Mouse (Mus musculus) midbrain, embryonic 12.5 days (tissue): ENCODE measurements at regions not wholly inside any gene's neighbourhood (a gene's known extent, or its start where the extent isn't known, plus 50 kb on each side); places are given as distances from the start of the nearest gene placed in this dataset.

Source experiments
- ATAC-seq: fragments of 200-750 bp; cut with Nextera tagmentation; 2 replicates; pipeline ENCODE4 v1.8.0; 2017; ENCODE audit warnings: low read depth, moderate TSS enrichment, moderate library complexity; ENCODE audit not compliant: low FRiP score
- H3K27ac ChIP-seq: fragments of 300-500 bp; sonication (generic); replicated peaks from 2 replicates; pipeline ENCODE4 v1.5.1; 2016; ENCODE audit warnings: mild to moderate bottlenecking
- H3K27me3 ChIP-seq: fragments of 300-500 bp; sonication (generic); 2 replicates; pipeline ENCODE4 v1.6.1; 2016; ENCODE audit warnings: mild to moderate bottlenecking
- H3K36me3 ChIP-seq: fragments of 300-500 bp; sonication (generic); 2 replicates; pipeline ENCODE4 v1.6.1; 2016
- H3K4me1 ChIP-seq: fragments of 300-500 bp; sonication (generic); 2 replicates; pipeline ENCODE4 v1.6.1; 2016
- H3K4me2 ChIP-seq: fragments of 300-500 bp; sonication (generic); replicated peaks from 2 replicates; pipeline ENCODE4 v1.6.1; 2016; ENCODE audit warnings: mild to moderate bottlenecking, moderate library complexity
- H3K4me3 ChIP-seq: fragments of 300-500 bp; sonication (generic); 2 replicates; pipeline ENCODE4 v1.5.1; 2016; ENCODE audit warnings: mild to moderate bottlenecking
- H3K9ac ChIP-seq: fragments of 300-500 bp; sonication (generic); replicated peaks from 2 replicates; pipeline ENCODE4 v1.6.1; 2016; ENCODE audit warnings: mild to moderate bottlenecking, moderate library complexity
- H3K9me3 ChIP-seq: fragments of 300-500 bp; sonication (generic); 2 replicates; pipeline ENCODE4 v1.6.1; 2016; ENCODE audit warnings: mild to moderate bottlenecking
- WGBS: fragments of 180-500 bp; shearing (Covaris S2); methylation state at CpG from one replicate; pipeline ENCODE4 v1.1.7; 2016; 5-methylcytosine and 5-hydroxymethylcytosine counted together

DNA sequence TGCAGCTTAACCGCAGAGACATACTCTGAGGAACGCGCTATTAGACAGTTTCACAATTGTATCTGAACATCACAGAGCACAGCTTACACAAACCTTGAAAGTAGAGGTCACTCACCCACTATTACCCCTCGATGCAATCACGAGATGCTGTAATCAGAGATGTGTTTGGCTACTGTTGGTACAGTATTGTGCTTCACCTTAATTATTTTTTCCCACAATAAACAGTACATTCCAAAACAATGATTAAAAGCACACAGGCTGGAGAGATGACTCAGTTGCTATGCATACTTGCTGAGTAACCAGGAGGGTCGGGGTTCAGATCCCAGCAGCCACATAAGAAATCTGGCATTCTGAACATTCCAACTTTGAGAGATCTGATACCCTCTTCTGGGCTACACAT lies 71.8 kb upstream of the Ralgps2 start:
- H3K9ac ChIP-seq = no peak overlapping the region
- H3K27ac ChIP-seq = no peak overlapping the region
- H3K36me3 ChIP-seq = no peaks in the 10 kb centered on the region
- no peak overlapping the region for H3K4me2 ChIP-seq
- ATAC-seq = no peak
- 90% methylated on average over 6 of the region's 6 CpGs for WGBS
- H3K27me3 ChIP-seq = no peaks in the 10 kb centered on the region
- no peaks in the 10 kb centered on the region for H3K9me3 ChIP-seq
- no peak overlapping the region for H3K4me3 ChIP-seq
- H3K4me1 ChIP-seq = no peaks in the 10 kb centered on the region

DNA sequence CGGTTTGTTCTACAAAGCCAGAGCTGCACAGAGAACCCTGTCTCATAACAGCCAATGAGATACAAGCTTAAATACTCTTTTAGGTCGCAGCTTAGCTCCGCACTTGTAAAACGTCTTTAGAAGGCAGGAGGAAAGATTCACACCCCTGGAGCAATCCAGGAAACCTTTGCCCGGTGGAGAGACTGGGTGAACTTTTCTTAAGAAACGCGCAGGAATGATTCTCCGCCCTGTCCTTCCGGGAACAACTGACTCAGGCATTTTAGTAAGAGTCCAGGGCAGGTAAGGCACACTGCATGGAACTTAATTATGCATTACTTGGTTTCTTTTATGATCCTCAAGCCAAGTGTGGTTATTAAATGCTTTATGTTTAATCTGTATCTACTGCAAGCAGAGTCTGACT lies 70.0 kb upstream of the Ralgps2 start:
- WGBS = 78% methylated on average over 9 of the region's 9 CpGs
- no peaks in the 10 kb centered on the region for H3K36me3 ChIP-seq
- H3K4me2 ChIP-seq = no peak overlapping the region
- H3K9ac ChIP-seq = no peak overlapping the region
- H3K9me3 ChIP-seq = no peaks in the 10 kb centered on the region
- H3K27ac ChIP-seq = no peak overlapping the region
- H3K4me3 ChIP-seq = no peak overlapping the region
- H3K4me1 ChIP-seq = 0 out of 2 replicates have a peak, but pooled peaks cover 2% of the 10 kb centered on the region
- H3K27me3 ChIP-seq = no peaks in the 10 kb centered on the region
- ATAC-seq = no peak

GRCm38 (mm10) chr1:157007891-157008730 lies 68.7 kb upstream of the Ralgps2 start:
- Histone ChIP-seq H3K9me3 (no peaks in the 10 kb centered on the region), H3K4me3 (no peak overlapping the region), H3K27ac (no peak overlapping the region), H3K36me3 (no peaks in the 10 kb centered on the region), H3K27me3 (no peaks in the 10 kb centered on the region), H3K4me2 (no peak overlapping the region), H3K4me1 (0 out of 2 replicates have a peak, but pooled peaks cover 2% of the 10 kb centered on the region), H3K9ac (no peak overlapping the region)
- WGBS = 87% methylated on average over 4 of the region's 4 CpGs
- ATAC-seq = no peak

DNA sequence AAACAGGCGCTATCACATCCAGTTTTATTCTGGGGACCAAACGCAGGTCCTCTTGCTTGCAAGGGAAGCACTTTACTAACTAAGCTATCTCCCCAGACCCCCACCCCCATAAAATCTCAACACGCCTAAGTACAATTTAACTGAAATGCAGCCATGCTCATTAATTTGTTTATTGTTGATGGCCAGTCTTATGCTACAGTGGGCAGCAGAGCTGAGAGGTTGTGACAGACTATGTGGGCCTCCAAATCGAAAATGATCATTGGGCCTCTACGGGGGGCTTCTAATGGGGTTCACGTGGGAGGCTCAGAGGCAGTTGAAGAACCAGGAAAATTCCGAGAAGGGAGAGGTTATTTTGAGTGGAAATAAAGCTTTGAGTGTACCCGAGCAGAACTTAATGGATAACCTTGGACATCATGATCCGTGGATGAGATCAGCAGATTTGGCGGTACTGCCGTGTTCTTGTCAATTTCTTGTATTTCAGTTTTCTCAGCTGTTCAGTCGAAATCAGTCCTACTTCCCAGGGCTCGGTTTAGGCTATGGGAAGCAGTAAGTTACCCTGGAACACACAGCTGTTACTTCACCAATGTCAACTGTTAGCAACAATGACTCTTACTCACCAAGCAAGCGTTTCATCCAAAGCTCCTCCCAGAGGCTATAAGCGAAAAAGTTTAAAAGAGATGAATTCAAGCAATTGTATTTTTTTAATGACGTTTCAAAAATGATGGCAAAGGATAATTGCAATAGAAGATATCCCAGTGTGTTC lies 65.1 kb upstream of the Ralgps2 start:
- no peak overlapping the region for H3K4me2 ChIP-seq
- no peak overlapping the region for H3K4me3 ChIP-seq
- WGBS = 90% methylated on average over 16 of the region's 16 CpGs
- no peaks in the 10 kb centered on the region for H3K9me3 ChIP-seq
- no peak overlapping the region for H3K9ac ChIP-seq
- H3K36me3 ChIP-seq = no peaks in the 10 kb centered on the region
- H3K4me1 ChIP-seq = peaks cover 13% of the 10 kb centered on the region
- H3K27ac ChIP-seq = no peak overlapping the region
- no peak for ATAC-seq
- H3K27me3 ChIP-seq = no peaks in the 10 kb centered on the region

DNA sequence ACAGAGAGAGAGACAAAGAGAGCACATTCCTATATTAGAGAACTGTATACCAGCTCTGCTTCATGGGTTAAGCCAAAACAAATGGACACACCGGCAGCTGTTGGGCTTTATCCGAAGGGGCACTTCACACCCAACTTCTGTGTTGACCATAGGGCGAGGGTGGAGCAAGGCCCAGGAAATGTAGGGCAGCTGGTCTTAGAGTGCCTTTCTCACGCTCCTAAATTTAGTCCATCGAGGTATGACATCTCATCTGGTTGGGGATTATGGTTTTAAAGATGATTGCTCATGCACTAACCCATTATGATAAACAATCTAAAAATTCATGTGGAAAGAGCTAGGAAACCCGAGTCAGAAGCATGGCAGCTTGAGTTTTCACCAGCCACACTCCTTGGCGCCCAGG lies 63.6 kb upstream of the Ralgps2 start:
- Histone ChIP-seq H3K4me3 (no peak overlapping the region), H3K36me3 (no peaks in the 10 kb centered on the region), H3K27ac (no peak overlapping the region), H3K9me3 (no peaks in the 10 kb centered on the region), H3K9ac (no peak overlapping the region), H3K4me1 (peaks cover 25% of the 10 kb centered on the region), H3K4me2 (no peak overlapping the region), H3K27me3 (no peaks in the 10 kb centered on the region)
- 87% methylated on average over 7 of the region's 7 CpGs for WGBS
- no peak for ATAC-seq

- H3K9ac ChIP-seq = no peak overlapping the region
- no peaks in the 10 kb centered on the region for H3K27me3 ChIP-seq
- no peak overlapping the region for H3K4me2 ChIP-seq
- H3K36me3 ChIP-seq = no peaks in the 10 kb centered on the region
- 91% methylated on average over 2 of the region's 2 CpGs for WGBS
- H3K4me1 ChIP-seq = peaks cover 33% of the 10 kb centered on the region
- no peaks in the 10 kb centered on the region for H3K9me3 ChIP-seq
- no peak overlapping the region for H3K4me3 ChIP-seq
- ATAC-seq = no peak
- H3K27ac ChIP-seq = no peak overlapping the region
Measured at GRCm38 (mm10) chr1:157002258-157002657, 62.8 kb upstream of the Ralgps2 start.

DNA sequence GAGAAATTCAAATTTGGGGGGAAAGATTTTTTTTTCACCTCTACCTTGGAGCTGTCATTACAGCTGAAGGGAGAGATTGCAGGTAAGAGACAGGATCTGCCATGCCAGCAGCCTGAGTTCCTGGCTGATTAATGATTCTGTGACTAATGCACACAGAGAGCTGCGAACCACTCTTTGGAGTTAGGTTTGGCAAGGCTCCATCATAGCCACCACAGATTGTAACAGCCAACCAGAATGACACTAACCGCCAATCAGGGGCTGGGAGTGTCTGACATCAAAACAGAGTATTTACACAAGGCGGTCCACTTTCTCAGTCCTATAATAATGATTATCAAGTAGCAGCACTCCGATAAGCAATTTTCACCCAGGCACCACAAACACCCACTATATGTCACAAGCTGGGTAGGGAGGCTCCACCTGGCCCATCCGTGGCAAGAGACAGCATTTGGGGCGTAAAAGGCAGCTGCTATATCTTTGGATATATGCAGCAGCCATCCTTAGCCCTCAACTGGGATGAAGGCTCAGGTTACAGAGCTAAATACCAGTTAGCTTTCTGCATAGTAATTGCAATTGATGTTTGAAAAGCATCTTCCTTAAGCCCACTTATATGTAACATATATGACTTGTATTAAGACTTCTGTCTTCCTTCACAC lies 61.7 kb upstream of the Ralgps2 start:
- no peaks in the 10 kb centered on the region for H3K27me3 ChIP-seq
- ATAC-seq = no peak
- no peak overlapping the region for H3K4me2 ChIP-seq
- no peak overlapping the region for H3K4me3 ChIP-seq
- peaks cover 42% of the 10 kb centered on the region for H3K4me1 ChIP-seq
- WGBS = 84% methylated on average over 6 of the region's 6 CpGs
- no peak overlapping the region for H3K27ac ChIP-seq
- no peaks in the 10 kb centered on the region for H3K36me3 ChIP-seq
- no peak overlapping the region for H3K9ac ChIP-seq
- H3K9me3 ChIP-seq = no peaks in the 10 kb centered on the region

- no peak overlapping the region for H3K27ac ChIP-seq
- no peak for ATAC-seq
- no peak overlapping the region for H3K4me2 ChIP-seq
- H3K27me3 ChIP-seq = no peaks in the 10 kb centered on the region
- no peak overlapping the region for H3K4me3 ChIP-seq
- no peak overlapping the region for H3K9ac ChIP-seq
- no peaks in the 10 kb centered on the region for H3K9me3 ChIP-seq
- peaks cover 39% of the 10 kb centered on the region for H3K4me1 ChIP-seq
- 53% methylated on average over 8 of the region's 8 CpGs for WGBS
- no peaks in the 10 kb centered on the region for H3K36me3 ChIP-seq
Measured at GRCm38 (mm10) chr1:156999947-157000346, 60.5 kb upstream of the Ralgps2 start.

GRCm38 (mm10) chr1:156999272-156999671 lies 59.8 kb upstream of the Ralgps2 start:
- H3K4me1 ChIP-seq = peaks cover 39% of the 10 kb centered on the region
- no peak for ATAC-seq
- H3K27ac ChIP-seq = 0 out of 2 replicates have a peak overlapping the region, but pooled peaks have one; percentile 78
- H3K9me3 ChIP-seq = no peaks in the 10 kb centered on the region
- no peak overlapping the region for H3K4me3 ChIP-seq
- no peak overlapping the region for H3K9ac ChIP-seq
- H3K27me3 ChIP-seq = no peaks in the 10 kb centered on the region
- 87% methylated on average over 8 of the region's 8 CpGs for WGBS
- H3K36me3 ChIP-seq = no peaks in the 10 kb centered on the region
- H3K4me2 ChIP-seq = no peak overlapping the region

DNA sequence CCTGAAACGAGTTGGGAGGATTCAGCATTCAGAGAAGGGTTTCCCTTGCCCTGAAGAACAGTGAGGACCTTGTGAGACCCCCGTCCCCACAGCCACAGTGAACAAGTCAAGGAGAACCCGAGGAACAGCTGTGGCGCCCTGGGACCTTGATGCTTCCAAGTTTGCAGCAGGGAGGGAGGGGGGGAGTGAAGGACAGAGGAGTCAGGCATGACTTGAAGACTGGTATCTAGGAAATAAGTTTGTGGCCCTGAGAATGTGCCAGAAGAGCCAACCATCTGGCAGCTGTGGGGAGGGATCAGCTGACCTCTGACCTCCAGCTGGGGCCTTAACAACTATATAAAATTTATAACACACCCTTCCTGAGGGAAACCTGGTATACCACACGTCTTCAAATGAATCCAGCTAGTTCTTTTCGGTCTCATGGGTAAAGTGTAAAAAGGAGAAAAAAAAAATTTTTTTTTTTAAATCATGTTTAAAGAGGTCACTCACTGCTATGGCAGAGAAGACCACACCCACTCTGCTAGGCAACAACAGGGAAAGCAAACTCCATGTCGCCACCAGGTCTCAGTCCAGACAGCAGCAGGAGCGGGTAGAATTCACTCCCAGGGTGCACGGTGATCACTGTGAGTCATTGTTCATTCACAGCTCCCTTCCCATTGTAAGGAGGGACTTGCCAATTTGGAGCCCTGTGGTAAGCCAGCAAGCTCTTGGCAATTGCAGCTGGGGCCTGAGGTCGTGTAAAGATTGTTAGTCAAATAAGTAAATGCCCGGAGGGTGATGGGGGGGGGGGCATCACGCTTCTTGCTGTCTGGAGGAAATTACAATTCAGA lies 58.3 kb upstream of the Ralgps2 start:
- peak overlapping the region; percentile 78 for H3K27ac ChIP-seq
- H3K36me3 ChIP-seq = no peaks in the 10 kb centered on the region
- H3K9me3 ChIP-seq = no peaks in the 10 kb centered on the region
- ATAC-seq = peak; percentile 82
- H3K4me1 ChIP-seq = peaks cover 44% of the 10 kb centered on the region
- 25% methylated on average over 12 of the region's 12 CpGs for WGBS
- H3K4me3 ChIP-seq = no peak overlapping the region
- H3K27me3 ChIP-seq = no peaks in the 10 kb centered on the region
- no peak overlapping the region for H3K9ac ChIP-seq
- no peak overlapping the region for H3K4me2 ChIP-seq

DNA sequence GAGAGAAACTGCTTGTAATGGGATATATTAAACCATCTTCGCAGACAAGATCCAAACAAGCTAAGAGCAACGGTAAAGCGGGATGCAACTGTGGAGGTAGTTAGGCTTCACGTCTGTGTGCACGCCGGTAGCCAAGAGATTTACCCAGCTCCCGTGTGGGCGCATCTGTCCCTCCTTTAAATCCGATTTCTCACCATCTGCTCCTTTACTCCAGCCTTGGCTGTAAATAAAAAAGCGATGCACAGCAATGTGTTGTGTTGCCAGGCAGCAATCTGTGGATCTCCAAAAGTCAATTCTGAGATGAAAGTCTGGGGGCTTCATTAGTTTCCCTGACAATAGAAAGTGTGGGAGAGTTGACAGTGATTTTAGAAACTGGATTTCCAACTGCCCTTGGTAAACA lies 57.6 kb upstream of the Ralgps2 start:
- WGBS = 47% methylated on average over 10 of the region's 10 CpGs
- no peaks in the 10 kb centered on the region for H3K9me3 ChIP-seq
- no peak overlapping the region for H3K4me3 ChIP-seq
- peak; percentile 47; the same call in 1 of the 2 replicates for ATAC-seq
- peaks cover 49% of the 10 kb centered on the region for H3K4me1 ChIP-seq
- no peaks in the 10 kb centered on the region for H3K36me3 ChIP-seq
- no peak overlapping the region for H3K9ac ChIP-seq
- H3K4me2 ChIP-seq = no peak overlapping the region
- H3K27ac ChIP-seq = peak overlapping the region; percentile 78
- H3K27me3 ChIP-seq = no peaks in the 10 kb centered on the region
